Mouse (Mus musculus) midbrain, embryonic 11.5 days (tissue): ENCODE measurements at regions not wholly inside any gene's neighbourhood (a gene's known extent, or its start where the extent isn't known, plus 50 kb on each side); places are given as distances from the start of the nearest gene placed in this dataset.

Experiments
- ATAC-seq: fragments of 200-750 bp; cut with Nextera tagmentation; 2 replicates; pipeline ENCODE4 v1.8.0; 2017; ENCODE audit warnings: moderate TSS enrichment, moderate library complexity; ENCODE audit not compliant: low FRiP score
- DNase-seq: peaks from one replicate; pipeline ENCODE4 v3.0.0; 2015; ENCODE audit warnings: low spot score; ENCODE audit errors: missing footprints
- H3K27ac ChIP-seq: fragments of 300-500 bp; sonication (generic); 2 replicates; pipeline ENCODE4 v1.5.1; 2014; ENCODE audit warnings: low read depth, low read length
- H3K27me3 ChIP-seq: fragments of 300-500 bp; sonication (generic); 2 replicates; pipeline ENCODE4 v1.6.1; 2014; ENCODE audit warnings: mild to moderate bottlenecking, low read length, moderate library complexity, mixed read lengths; ENCODE audit not compliant: control insufficient read depth, insufficient read depth
- H3K36me3 ChIP-seq: fragments of 300-500 bp; sonication (generic); 2 replicates; pipeline ENCODE4 v1.6.1; 2014; ENCODE audit warnings: mild to moderate bottlenecking, low read length, moderate library complexity, mixed read lengths; ENCODE audit not compliant: control insufficient read depth, insufficient read depth
- H3K4me1 ChIP-seq: fragments of 300-500 bp; sonication (generic); 2 replicates; pipeline ENCODE4 v1.6.1; 2014; ENCODE audit warnings: low read length; ENCODE audit not compliant: control insufficient read depth, insufficient read depth
- H3K4me2 ChIP-seq: fragments of 300-500 bp; sonication (generic); 2 replicates; pipeline ENCODE4 v1.6.1; 2014; ENCODE audit warnings: mild to moderate bottlenecking, moderate library complexity
- H3K4me3 ChIP-seq: fragments of 300-500 bp; sonication (generic); 2 replicates; pipeline ENCODE4 v1.5.1; 2014; ENCODE audit warnings: low read depth, low read length
- H3K9ac ChIP-seq: fragments of 300-500 bp; sonication (generic); 2 replicates; pipeline ENCODE4 v1.6.1; 2014; ENCODE audit warnings: low read length
- H3K9me3 ChIP-seq: fragments of 300-500 bp; sonication (generic); 2 replicates; pipeline ENCODE4 v1.6.1; 2016; ENCODE audit warnings: low read length; ENCODE audit not compliant: control insufficient read depth
- WGBS: fragments of 180-500 bp; shearing (Covaris S2); extraction: QIAGEN DNeasy Blood & Tissue Kit; methylation state at CpG from one replicate; pipeline ENCODE4 v1.1.7; 2014; 5-methylcytosine and 5-hydroxymethylcytosine counted together

DNA sequence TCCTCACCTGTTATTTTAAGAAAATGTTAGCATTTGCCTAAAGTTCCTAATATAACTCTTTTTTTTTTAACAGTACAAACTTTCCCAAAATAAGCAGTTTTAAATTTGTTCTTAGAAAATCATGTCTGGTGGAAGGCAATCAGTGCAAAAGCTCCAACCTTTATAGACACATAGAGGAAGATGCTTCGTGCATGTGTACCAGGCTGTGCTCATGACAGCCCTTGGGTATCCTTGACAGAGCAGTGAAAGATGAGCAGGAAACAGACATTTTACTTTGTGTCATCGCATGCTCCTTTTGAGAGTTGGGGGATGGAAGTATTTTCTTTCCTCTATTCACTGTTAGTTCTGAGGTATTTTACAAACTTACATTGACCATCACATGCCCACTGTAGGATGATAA, 517.3 kb upstream of the Syt1 start:
- Histone ChIP-seq H3K27ac (no peak overlapping the region), H3K4me2 (no peak overlapping the region), H3K36me3 (no peaks in the 10 kb centered on the region), H3K4me3 (no peak overlapping the region), H3K9ac (no peak overlapping the region), H3K9me3 (no peaks in the 10 kb centered on the region), H3K4me1 (no peaks in the 10 kb centered on the region), H3K27me3 (no peaks in the 10 kb centered on the region)
- 85% methylated on average over 2 of the region's 2 CpGs for WGBS
- ATAC-seq (no peak), DNase-seq (no peak)

DNA sequence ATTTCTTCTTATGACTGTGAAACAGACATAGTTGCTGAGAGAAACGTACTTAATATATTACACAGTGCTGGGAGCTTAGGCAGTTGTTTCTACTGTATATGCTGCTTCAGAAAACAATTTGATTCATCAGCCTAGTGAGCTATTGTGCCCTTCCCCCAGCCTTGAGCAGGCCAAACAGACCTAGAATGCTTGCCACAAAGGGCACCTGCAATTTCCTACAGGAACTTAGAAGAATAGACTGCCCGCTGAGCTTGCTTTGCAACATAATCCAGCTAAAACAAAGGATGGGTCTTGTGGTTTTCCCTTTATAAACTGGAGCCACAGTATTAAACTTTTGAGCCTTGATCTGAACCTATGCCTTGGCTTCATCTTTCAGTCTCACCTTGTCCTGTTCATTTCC, 510.9 kb upstream of the Syt1 start:
- no peaks in the 10 kb centered on the region for H3K9me3 ChIP-seq
- H3K27me3 ChIP-seq = no peaks in the 10 kb centered on the region
- no peaks in the 10 kb centered on the region for H3K36me3 ChIP-seq
- WGBS = 22% methylated on average over 2 of the region's 2 CpGs
- H3K4me1 ChIP-seq = no peaks in the 10 kb centered on the region
- no peak overlapping the region for H3K4me3 ChIP-seq
- H3K27ac ChIP-seq = no peak overlapping the region
- DNase-seq = no peak
- ATAC-seq = no peak
- H3K4me2 ChIP-seq = no peak overlapping the region
- H3K9ac ChIP-seq = no peak overlapping the region

GRCm38 (mm10) chr10:109517664-109518063, 506.9 kb upstream of the Syt1 start:
- Histone ChIP-seq H3K36me3 (no peaks in the 10 kb centered on the region), H3K27me3 (no peaks in the 10 kb centered on the region), H3K9ac (no peak overlapping the region), H3K9me3 (no peaks in the 10 kb centered on the region), H3K4me1 (no peaks in the 10 kb centered on the region), H3K27ac (no peak overlapping the region), H3K4me2 (no peak overlapping the region), H3K4me3 (no peak overlapping the region)
- ATAC-seq = no peak
- DNase-seq = no peak
- WGBS = 90% methylated on average over 1 of the region's 1 CpGs

GRCm38 (mm10) chr10:109515225-109515624, 504.4 kb upstream of the Syt1 start:
- ATAC-seq (no peak), DNase-seq (no peak)
- Histone ChIP-seq H3K4me1 (no peaks in the 10 kb centered on the region), H3K27me3 (no peaks in the 10 kb centered on the region), H3K4me2 (no peak overlapping the region), H3K36me3 (no peaks in the 10 kb centered on the region), H3K4me3 (no peak overlapping the region), H3K27ac (no peak overlapping the region), H3K9me3 (no peaks in the 10 kb centered on the region), H3K9ac (no peak overlapping the region)
- WGBS = 91% methylated on average over 3 of the region's 3 CpGs

GRCm38 (mm10) chr10:109510917-109511715, 500.3 kb upstream of the Syt1 start:
- Histone ChIP-seq H3K27me3 (no peaks in the 10 kb centered on the region), H3K36me3 (no peaks in the 10 kb centered on the region), H3K4me1 (no peaks in the 10 kb centered on the region), H3K27ac (no peak overlapping the region), H3K4me3 (no peak overlapping the region), H3K4me2 (no peak overlapping the region), H3K9ac (no peak overlapping the region), H3K9me3 (no peaks in the 10 kb centered on the region)
- DNase-seq (no peak), ATAC-seq (no peak)
- 63% methylated on average over 1 of the region's 1 CpGs for WGBS

DNA sequence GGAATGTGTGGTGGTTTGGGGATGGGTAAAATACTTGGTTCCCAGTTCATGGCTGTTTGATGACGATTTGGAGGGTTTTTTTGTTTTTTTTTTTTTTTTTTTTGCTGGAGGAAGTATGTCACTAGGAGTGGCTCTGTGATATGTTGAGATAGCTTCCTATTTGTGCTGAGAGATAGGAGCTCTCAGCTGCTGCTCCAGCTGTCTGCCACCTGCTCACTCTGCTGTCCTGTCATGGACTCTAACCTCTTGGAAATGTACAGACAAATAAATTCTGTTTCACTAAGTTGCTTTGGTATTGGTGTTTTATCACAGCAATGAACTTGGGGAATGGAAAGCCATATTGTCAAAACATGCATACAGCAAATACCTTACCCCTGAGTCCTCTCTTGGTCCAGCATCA, 497.8 kb upstream of the Syt1 start:
- Histone ChIP-seq H3K27me3 (no peaks in the 10 kb centered on the region), H3K4me2 (no peak overlapping the region), H3K4me1 (no peaks in the 10 kb centered on the region), H3K27ac (no peak overlapping the region), H3K9me3 (no peaks in the 10 kb centered on the region), H3K9ac (no peak overlapping the region), H3K36me3 (no peaks in the 10 kb centered on the region), H3K4me3 (no peak overlapping the region)
- WGBS = 69% methylated on average over 1 of the region's 1 CpGs
- DNase-seq = no peak
- ATAC-seq = no peak

- no peaks in the 10 kb centered on the region for H3K36me3 ChIP-seq
- 72% methylated on average over 3 of the region's 3 CpGs for WGBS
- no peaks in the 10 kb centered on the region for H3K27me3 ChIP-seq
- H3K4me2 ChIP-seq = no peak overlapping the region
- no peak overlapping the region for H3K27ac ChIP-seq
- H3K9ac ChIP-seq = no peak overlapping the region
- no peak overlapping the region for H3K4me3 ChIP-seq
- H3K4me1 ChIP-seq = no peaks in the 10 kb centered on the region
- DNase-seq (no peak), ATAC-seq (no peak)
- H3K9me3 ChIP-seq = no peaks in the 10 kb centered on the region
Observed at GRCm38 (mm10) chr10:109507228-109507627, 496.4 kb upstream of the Syt1 start.

- no peak overlapping the region for H3K27ac ChIP-seq
- no peaks in the 10 kb centered on the region for H3K4me1 ChIP-seq
- H3K9me3 ChIP-seq = no peaks in the 10 kb centered on the region
- no peak overlapping the region for H3K9ac ChIP-seq
- 51% methylated on average over 4 of the region's 4 CpGs for WGBS
- H3K4me3 ChIP-seq = no peak overlapping the region
- ATAC-seq = no peak
- no peaks in the 10 kb centered on the region for H3K36me3 ChIP-seq
- H3K4me2 ChIP-seq = no peak overlapping the region
- DNase-seq = no peak
- no peaks in the 10 kb centered on the region for H3K27me3 ChIP-seq
Observed at GRCm38 (mm10) chr10:109504683-109505082, 493.9 kb upstream of the Syt1 start.

GRCm38 (mm10) chr10:109500861-109501260, 490.1 kb upstream of the Syt1 start:
- no peak overlapping the region for H3K4me3 ChIP-seq
- H3K4me2 ChIP-seq = no peak overlapping the region
- no peak for DNase-seq
- no peak for ATAC-seq
- no peaks in the 10 kb centered on the region for H3K4me1 ChIP-seq
- no peak overlapping the region for H3K9ac ChIP-seq
- H3K27me3 ChIP-seq = no peaks in the 10 kb centered on the region
- no peaks in the 10 kb centered on the region for H3K36me3 ChIP-seq
- no peak overlapping the region for H3K27ac ChIP-seq
- no peaks in the 10 kb centered on the region for H3K9me3 ChIP-seq
